17 mouse cellular contexts compared by ENCODE assay signal in genomic region chr9:15242130-15242529, GRCm38 (mm10). TPM values are rescaled to one million over a fixed set of nuclear protein-coding genes. Genes with fewer than 3 reads are reported as not detected.
DNase-seq lines count a peak whose midpoint lies in the region; ATAC-seq and TF ChIP-seq lines count a peak whose summit lies in the region.
"Had no signal": no experiment of that assay in that cellular context is flagged by ENCODE, and none has a peak within 500 bp of the region (broad histone marks: within the 10 kb centered on the region; RNA-seq: fewer than 3 reads in every experiment).

No protein-coding gene starts in this region.

- H3K4me2 ChIP-seq in intestine, embryonic 14.5 days (ENCODE audit: low read length) = no peak overlapping the region
- H3K4me2 ChIP-seq in intestine, embryonic 16.5 days (ENCODE audit: low read depth, low read length) = no peak overlapping the region
- no peak overlapping the region for H3K4me2 ChIP-seq in liver, embryonic 13.5 days
- H3K4me2 ChIP-seq in liver, postnatal 0 days (ENCODE audit: low read depth, low read length) = no peak overlapping the region
- H3K4me2 ChIP-seq: embryonic facial prominence, embryonic 13.5 days; forebrain, embryonic 12.5 days; heart, embryonic 12.5 days; hindbrain, embryonic 14.5 days had no signal

- no peaks in the 10 kb centered on the region for H3K9me3 ChIP-seq in intestine, embryonic 14.5 days (ENCODE audit: control insufficient read depth, low read length)
- H3K9me3 ChIP-seq in intestine, embryonic 16.5 days (ENCODE audit: control insufficient read depth, low read length) = no peaks in the 10 kb centered on the region
- no peaks in the 10 kb centered on the region for H3K9me3 ChIP-seq in liver, embryonic 13.5 days (replicated peaks)
- no peaks in the 10 kb centered on the region for H3K9me3 ChIP-seq in liver, postnatal 0 days (ENCODE audit: low read length)
- H3K9me3 ChIP-seq in limb, embryonic 10.5 days (replicated peaks) = no peaks in the 10 kb centered on the region
- H3K9me3 ChIP-seq: embryonic facial prominence, embryonic 13.5 days; forebrain, embryonic 12.5 days; G1E; heart, embryonic 12.5 days; hindbrain, embryonic 10.5 days had no signal

- no peak overlapping the region for H3K27ac ChIP-seq in intestine, embryonic 14.5 days (ENCODE audit: low read depth)
- H3K27ac ChIP-seq in intestine, embryonic 16.5 days (ENCODE audit: low read length) = no peak overlapping the region
- H3K27ac ChIP-seq in liver, embryonic 13.5 days = no peak overlapping the region
- no peak overlapping the region for H3K27ac ChIP-seq in liver, postnatal 0 days (ENCODE audit: low read depth)
- H3K27ac ChIP-seq in limb, embryonic 10.5 days = no peak overlapping the region
- H3K27ac ChIP-seq: embryonic facial prominence, embryonic 13.5 days; forebrain, embryonic 12.5 days; heart, adult 2 months; hindbrain, embryonic 10.5 days; hindbrain, embryonic 14.5 days had no signal

- WGBS in intestine, embryonic 14.5 days = 100% methylated on average over 1 of the region's 1 CpGs
- 80% methylated on average over 1 of the region's 1 CpGs for WGBS in intestine, embryonic 16.5 days
- 16% methylated on average over 1 of the region's 1 CpGs for WGBS in liver, embryonic 13.5 days (ENCODE audit: insufficient replicate concordance)
- 67% methylated on average over 1 of the region's 1 CpGs for WGBS in liver, postnatal 0 days (ENCODE audit: insufficient replicate concordance)
- WGBS in limb, embryonic 10.5 days = 90% methylated on average over 1 of the region's 1 CpGs

- H3K9ac ChIP-seq in intestine, embryonic 14.5 days (ENCODE audit: low read length) = no peak overlapping the region
- H3K9ac ChIP-seq in intestine, embryonic 16.5 days (ENCODE audit: low read depth, low read length) = no peak overlapping the region
- H3K9ac ChIP-seq in liver, embryonic 13.5 days = no peak overlapping the region
- H3K9ac ChIP-seq in liver, postnatal 0 days (replicated peaks) = no peak overlapping the region
- H3K9ac ChIP-seq: embryonic facial prominence, embryonic 13.5 days; forebrain, embryonic 12.5 days; heart, embryonic 12.5 days; hindbrain, embryonic 14.5 days had no signal

- peaks cover 12% of the 10 kb centered on the region; the same call in 1 of the 2 replicates for H3K4me1 ChIP-seq in intestine, embryonic 14.5 days (replicated peaks; ENCODE audit: control insufficient read depth, insufficient read depth, low read length)
- peaks cover 15% of the 10 kb centered on the region for H3K4me1 ChIP-seq in intestine, embryonic 16.5 days (ENCODE audit: control insufficient read depth, insufficient read depth, low read length)
- peaks cover 32% of the 10 kb centered on the region for H3K4me1 ChIP-seq in liver, embryonic 13.5 days (replicated peaks)
- no peaks in the 10 kb centered on the region for H3K4me1 ChIP-seq in liver, postnatal 0 days (ENCODE audit: insufficient read depth)
- H3K4me1 ChIP-seq in limb, embryonic 10.5 days = peaks cover 32% of the 10 kb centered on the region

- no peak overlapping the region for H3K4me3 ChIP-seq in intestine, embryonic 14.5 days (ENCODE audit: low read depth, low read length)
- H3K4me3 ChIP-seq in intestine, embryonic 16.5 days (ENCODE audit: low read length) = no peak overlapping the region
- H3K4me3 ChIP-seq in liver, embryonic 13.5 days (replicated peaks) = no peak overlapping the region
- H3K4me3 ChIP-seq in liver, postnatal 0 days (ENCODE audit: low read depth, low read length) = no peak overlapping the region
- H3K4me3 ChIP-seq in limb, embryonic 10.5 days = no peak overlapping the region
- H3K4me3 ChIP-seq: embryonic facial prominence, embryonic 13.5 days; forebrain, embryonic 12.5 days; heart, adult 2 months; heart, embryonic 12.5 days; hindbrain, embryonic 10.5 days had no signal

- TF ChIP-seq EP300 in liver, postnatal 0 days (IDR thresholded peaks at IDR 0.05; ENCODE audit: low read depth) = no peak

- ATAC-seq in intestine, embryonic 14.5 days (replicated peaks; ENCODE audit: low FRiP score, low TSS enrichment, low read depth) = no peak
- ATAC-seq in intestine, embryonic 16.5 days = no peak
- 0 out of 2 replicates have a peak, but pooled peaks have one; percentile 19 for ATAC-seq in liver, embryonic 13.5 days (ENCODE audit: low read depth)
- ATAC-seq in liver, postnatal 0 days = no peak
- ATAC-seq: CD4-positive, CD25-positive, alpha-beta regulatory T cell, adult 4 months; forebrain, embryonic 16.5 days had no signal

- no peaks in the 10 kb centered on the region for H3K27me3 ChIP-seq in intestine, embryonic 14.5 days (replicated peaks; ENCODE audit: control insufficient read depth, insufficient read depth, low read length)
- no peaks in the 10 kb centered on the region for H3K27me3 ChIP-seq in intestine, embryonic 16.5 days (replicated peaks; ENCODE audit: control insufficient read depth, insufficient read depth, low read length)
- H3K27me3 ChIP-seq in liver, embryonic 13.5 days = peaks cover 17% of the 10 kb centered on the region
- H3K27me3 ChIP-seq in liver, postnatal 0 days (ENCODE audit: insufficient read depth, low read length) = 0 out of 2 replicates have a peak, but pooled peaks cover 14% of the 10 kb centered on the region
- H3K27me3 ChIP-seq in limb, embryonic 10.5 days (ENCODE audit: low read depth, poor library complexity, severe bottlenecking) = peaks cover 33% of the 10 kb centered on the region
- H3K27me3 ChIP-seq: heart, embryonic 12.5 days had no signal

- peak; percentile 32 for DNase-seq in intestine, embryonic 14.5 days (ENCODE audit: low spot score)
- no peak for DNase-seq in liver, embryonic 13.5 days
- DNase-seq in liver, postnatal 0 days = no peak
- peak; percentile 7 for DNase-seq in limb, embryonic 10.5 days (ENCODE audit: low spot score)
- DNase-seq in heart, adult 8-10 months (ENCODE audit: low spot score) = no peak
- no peak for DNase-seq in urinary bladder, adult 2 months (ENCODE audit: low spot score)
- DNase-seq: cerebellum, adult 11 months had no signal

- no peaks in the 10 kb centered on the region for H3K36me3 ChIP-seq in intestine, embryonic 14.5 days (ENCODE audit: control insufficient read depth, insufficient read depth, low read length)
- no peaks in the 10 kb centered on the region for H3K36me3 ChIP-seq in intestine, embryonic 16.5 days (ENCODE audit: control insufficient read depth, insufficient read depth, low read length)
- H3K36me3 ChIP-seq in liver, embryonic 13.5 days = no peaks in the 10 kb centered on the region
- H3K36me3 ChIP-seq in liver, postnatal 0 days (replicated peaks; ENCODE audit: insufficient read depth, low read length) = no peaks in the 10 kb centered on the region
- H3K36me3 ChIP-seq in limb, embryonic 10.5 days = no peaks in the 10 kb centered on the region
- H3K36me3 ChIP-seq: embryonic facial prominence, embryonic 13.5 days; forebrain, embryonic 12.5 days; G1E; heart, embryonic 12.5 days; hindbrain, embryonic 10.5 days had no signal

- no peak for TF ChIP-seq CTCF in liver, postnatal 0 days (IDR thresholded peaks at IDR 0.05; ENCODE audit: low read depth)

RNA-seq across cellular contexts. Expression of gene Vstm5, which starts 3.3 kb away (rescaled TPM):
- 10.8 and 11.8 TPM in 2 replicates for polyA plus RNA-seq in intestine, embryonic 14.5 days (2014; fragmentation: Nextera tagmentation; extraction: Ambion mirVana)
- 7.7 and 9.2 TPM in 2 replicates for polyA plus RNA-seq in intestine, embryonic 16.5 days (2015; fragmentation: Nextera tagmentation; extraction: Ambion mirVana)
- polyA plus RNA-seq in liver, embryonic 13.5 days (2015; fragmentation: Nextera tagmentation; extraction: Ambion mirVana) = 0.35 and 0.39 TPM in 2 replicates
- polyA plus RNA-seq in liver, postnatal 0 days (2015; fragmentation: Nextera tagmentation; extraction: Ambion mirVana) = 0.22 and 0.39 TPM in 2 replicates
- polyA plus RNA-seq in limb, embryonic 10.5 days (2016; fragmentation: Nextera tagmentation; extraction: Ambion mirVana) = 1.1 and 1.2 TPM in 2 replicates
- total RNA-seq in heart, adult 8-10 months (2022) = under 1 TPM in 2 of 4 experiments, not detected in 2; 0.14 to 0.41 TPM
- 3.5 and 4.9 TPM in 2 replicates for polyA plus RNA-seq in urinary bladder, adult 2 months (2012; rRNA removed)
- total RNA-seq: G1E had no signal
- polyA plus RNA-seq: G1E had no signal

RNA-seq across cellular contexts. Expression of gene Med17, which starts 37.6 kb away (rescaled TPM):
- 38.6 and 40.8 TPM in 2 replicates for polyA plus RNA-seq in intestine, embryonic 14.5 days (2014; fragmentation: Nextera tagmentation; extraction: Ambion mirVana)
- polyA plus RNA-seq in intestine, embryonic 16.5 days (2015; fragmentation: Nextera tagmentation; extraction: Ambion mirVana) = 26.6 and 27.4 TPM in 2 replicates
- polyA plus RNA-seq in liver, embryonic 13.5 days (2015; fragmentation: Nextera tagmentation; extraction: Ambion mirVana) = 20.0 and 25.1 TPM in 2 replicates
- polyA plus RNA-seq in liver, postnatal 0 days (2015; fragmentation: Nextera tagmentation; extraction: Ambion mirVana) = 12.3 and 13.6 TPM in 2 replicates
- 38.5 and 40.5 TPM in 2 replicates for polyA plus RNA-seq in limb, embryonic 10.5 days (2016; fragmentation: Nextera tagmentation; extraction: Ambion mirVana)
- total RNA-seq in heart, adult 8-10 months (2022) = 10 to 100 TPM; 14.0 to 17.9 (median 16.1) TPM
- polyA plus RNA-seq in urinary bladder, adult 2 months (2012; rRNA removed) = 35.6 and 42.1 TPM in 2 replicates

Comparison
In these comparisons a context has a peak if more than half of its experiments do, and no peak if none do; other contexts are left out.
1. DNase-seq: peak in intestine, embryonic 14.5 days (single experiment) and limb, embryonic 10.5 days (single experiment); none in liver, embryonic 13.5 days (single experiment), liver, postnatal 0 days (single experiment), heart, adult 8-10 months (single experiment) and urinary bladder, adult 2 months (single experiment).